Mouse (Mus musculus): ENCODE data around the gene Treml4.

The Treml4 gene

DNA sequence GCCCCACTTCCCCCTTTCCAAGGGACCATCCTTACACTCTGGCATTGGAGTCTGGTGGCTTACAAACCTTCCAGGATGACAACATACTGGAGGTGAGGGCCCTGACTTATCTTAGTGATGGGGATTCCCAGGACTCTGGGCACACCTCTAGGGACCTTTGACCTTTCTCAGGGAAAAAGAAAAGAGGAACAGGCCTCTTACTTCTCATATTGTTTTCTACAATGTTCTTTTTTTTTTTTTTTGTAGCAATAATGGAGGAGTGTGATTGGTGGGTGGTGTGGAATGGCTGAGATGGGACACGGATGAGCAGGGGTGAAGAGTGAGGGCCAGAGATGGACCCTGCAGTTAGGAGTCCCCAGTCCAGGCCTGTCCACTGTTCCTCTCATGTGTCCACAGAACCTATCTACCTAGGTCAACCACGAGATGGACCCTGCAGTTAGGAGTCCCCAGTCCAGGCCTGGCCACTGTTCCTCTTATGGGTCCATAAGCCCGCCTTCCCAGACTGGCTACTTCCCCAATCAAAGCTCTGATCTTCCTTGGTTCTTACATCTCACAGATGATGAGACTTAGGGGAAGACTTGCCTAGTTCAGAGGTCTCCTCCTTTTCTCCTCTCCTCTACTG, at the start of gene Treml4:
Treml4 (plus strand) TSS at position 555 of the 622 bp plus-strand sequence.
- DNase-seq = no peak

DNA sequence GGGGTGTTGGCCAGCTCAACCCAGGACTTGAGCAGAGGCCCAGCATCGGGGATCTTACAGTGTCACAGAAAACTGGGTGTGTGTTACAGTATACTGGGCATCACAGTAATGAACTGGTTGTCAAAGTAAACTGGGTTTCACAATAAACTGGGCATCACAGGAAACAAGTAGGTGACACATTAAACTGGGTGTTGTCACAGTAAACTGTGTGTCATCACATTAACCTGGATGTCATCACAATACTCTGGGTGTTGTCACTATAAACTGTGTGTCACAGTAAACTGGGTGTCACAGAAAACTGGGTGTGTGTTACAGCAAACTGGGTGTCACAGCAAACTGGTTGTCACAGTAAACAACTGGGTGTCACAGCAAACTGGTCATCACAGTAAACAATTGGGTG, 48.7 kb upstream of the Treml4 start:
- no peak for DNase-seq

- no peak for DNase-seq
Observed at GRCm38 (mm10) chr17:48230680-48231079, 33.4 kb upstream of the Treml4 start.

DNA sequence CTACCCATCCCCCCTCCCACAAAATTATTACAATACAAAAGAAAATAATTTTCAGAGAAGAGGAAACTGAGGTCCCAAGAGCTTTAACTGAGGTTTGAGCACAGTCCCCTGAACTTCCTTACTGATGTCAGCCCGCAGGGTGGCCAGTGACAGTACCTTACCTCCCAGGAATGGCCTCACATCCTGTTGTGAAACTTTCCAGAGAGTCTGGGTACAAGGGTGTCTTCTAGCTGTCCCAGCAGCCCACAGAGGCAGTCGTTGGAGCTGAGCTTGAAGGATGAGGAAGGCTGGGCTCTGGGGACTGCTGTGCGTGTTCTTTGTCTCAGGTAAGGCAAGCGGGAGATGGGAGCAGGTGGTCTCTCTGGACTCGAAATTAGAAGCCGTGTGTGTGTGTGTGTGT, 31.6 kb upstream of the Treml4 start, which contains the start of gene Trem1:
Trem1 (plus strand) TSS at position 251 of the 400 bp plus-strand sequence.
- DNase-seq = no peak

DNA sequence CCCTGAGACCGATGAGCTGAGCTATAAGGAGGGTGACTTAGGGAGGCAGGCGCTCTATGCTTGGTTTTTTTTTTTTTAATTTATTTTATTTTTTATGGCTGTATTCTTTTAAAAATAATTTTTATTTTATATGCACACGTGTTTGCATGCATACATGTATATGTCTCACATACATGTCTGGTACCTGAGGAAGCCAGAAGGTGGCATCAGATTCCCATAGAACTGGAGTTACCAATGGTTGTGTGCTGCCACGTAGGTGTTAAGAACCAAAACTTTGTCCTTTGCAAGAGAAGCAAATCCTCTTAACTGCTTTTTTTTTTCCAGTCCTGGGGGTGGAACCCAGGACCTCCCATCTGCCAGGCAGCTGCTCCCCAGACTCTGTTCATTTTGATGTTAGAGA, 30.3 kb upstream of the Treml4 start:
- no peak for DNase-seq

DNA sequence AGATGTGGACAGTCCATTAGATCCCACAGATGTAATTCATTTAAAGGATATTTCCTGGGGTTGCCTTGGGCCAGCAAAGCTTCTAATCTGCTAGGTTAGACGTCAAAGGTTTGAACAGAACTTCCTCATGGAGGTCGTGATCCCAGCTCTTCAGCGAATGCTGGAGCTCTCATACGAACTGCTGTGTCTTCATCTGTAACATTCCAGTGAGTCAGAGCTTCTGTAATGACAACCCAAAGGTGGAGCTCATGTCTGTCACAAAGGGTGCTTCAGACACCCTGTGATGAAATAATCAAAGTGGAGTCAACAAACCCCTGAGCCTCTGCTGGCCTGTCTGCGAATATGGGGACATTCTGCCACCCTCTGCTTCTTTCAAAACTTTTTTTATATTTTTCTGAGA, 29.5 kb upstream of the Treml4 start:
- DNase-seq = no peak

DNA sequence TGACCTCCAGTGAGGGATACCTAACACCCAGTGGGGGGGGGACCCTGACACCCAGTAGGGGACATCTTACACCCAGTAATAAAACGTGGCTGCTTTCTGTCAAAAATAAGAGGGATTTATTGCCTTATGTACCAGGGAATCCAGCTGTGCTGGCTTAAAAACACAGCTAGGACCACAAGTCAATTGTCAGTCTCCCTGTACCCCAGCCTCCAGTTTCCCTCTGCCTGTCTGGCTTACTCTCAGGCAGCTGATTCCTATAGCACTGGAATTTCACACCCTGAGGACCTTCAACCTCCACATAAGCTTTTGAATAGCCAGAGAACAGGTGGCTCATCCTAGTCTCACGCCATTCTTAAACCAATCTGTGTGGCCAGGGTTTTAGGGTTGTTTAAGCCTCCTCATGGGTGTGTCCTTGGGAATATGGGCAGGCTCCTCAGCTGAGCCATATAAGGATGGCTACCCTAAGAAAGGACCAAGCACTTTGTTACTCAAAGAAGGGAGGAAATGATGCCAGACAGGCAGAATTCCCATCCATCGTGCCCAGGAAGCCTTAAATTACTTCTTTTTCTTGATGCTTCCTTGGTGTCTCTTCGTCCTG, 28.2 kb upstream of the Treml4 start:
- DNase-seq = no peak

DNA sequence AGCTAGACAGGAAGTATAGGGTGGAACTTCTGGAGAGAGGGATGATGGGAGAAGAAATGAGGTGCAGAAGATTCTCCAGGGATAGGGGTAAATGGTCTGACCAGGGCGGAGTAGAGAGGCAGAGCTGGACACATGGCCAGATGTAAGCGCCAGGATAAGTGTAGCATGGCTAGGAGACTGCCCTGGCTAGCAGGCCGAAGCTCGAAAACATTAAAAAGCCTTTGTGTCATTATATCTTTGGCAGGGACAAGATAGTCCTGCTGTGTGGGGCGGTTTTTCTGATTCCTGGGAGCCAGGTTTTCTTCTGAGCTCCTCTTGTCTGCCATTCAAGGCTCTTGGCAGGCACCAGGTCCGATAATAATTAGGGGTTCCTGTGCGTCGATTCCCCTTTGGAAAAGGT, 26.5 kb upstream of the Treml4 start:
- no peak for DNase-seq

GRCm38 (mm10) chr17:48247221-48247928, 16.7 kb upstream of the Treml4 start, which contains the start of gene Trem3:
Gene Trem3 (plus strand): TSS chr17:48247777.
- DNase-seq = no peak

DNA sequence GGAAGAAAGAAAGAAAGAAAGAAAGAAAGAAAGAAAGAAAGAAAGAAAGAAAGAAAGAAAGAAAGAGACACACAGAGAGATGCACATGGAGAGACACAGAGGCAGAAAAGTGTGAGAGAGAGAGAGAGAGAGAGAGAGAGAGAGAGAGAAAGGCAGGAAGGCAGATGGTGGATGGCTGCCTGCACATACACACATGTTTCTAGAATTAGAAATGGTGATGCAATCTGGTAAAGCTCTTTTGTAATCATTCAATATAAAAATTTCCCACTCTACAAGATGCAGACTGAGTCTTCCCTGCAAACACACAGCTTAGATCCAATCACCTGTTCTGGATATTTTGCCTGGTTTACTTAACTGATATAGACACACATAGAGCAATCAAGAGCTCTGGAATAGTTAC, 15.1 kb upstream of the Treml4 start:
- DNase-seq = no peak

GRCm38 (mm10) chr17:48249501-48249900, 14.6 kb upstream of the Treml4 start:
- no peak for DNase-seq

GRCm38 (mm10) chr17:48250631-48251030, 13.5 kb upstream of the Treml4 start:
- DNase-seq = no peak

DNA sequence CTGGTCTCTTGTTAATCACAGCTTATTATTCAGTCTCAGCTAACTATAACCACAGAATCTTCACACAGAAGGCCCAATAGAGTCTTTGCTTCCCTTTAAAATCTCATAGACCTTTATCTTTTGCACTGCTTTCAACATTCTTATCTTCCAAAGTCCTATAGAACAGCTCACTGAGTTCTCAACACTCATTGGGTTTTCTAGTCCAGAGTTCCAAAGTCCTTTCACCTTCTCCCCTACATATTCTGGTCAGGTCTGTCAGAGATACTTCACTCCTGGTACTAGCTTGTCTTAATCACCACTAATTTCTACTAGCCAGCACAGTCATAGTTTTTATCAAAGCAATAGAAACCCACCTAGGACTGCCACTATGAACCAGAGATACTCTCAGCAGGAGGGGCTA, 7.5 kb upstream of the Treml4 start:
- no peak for DNase-seq

DNA sequence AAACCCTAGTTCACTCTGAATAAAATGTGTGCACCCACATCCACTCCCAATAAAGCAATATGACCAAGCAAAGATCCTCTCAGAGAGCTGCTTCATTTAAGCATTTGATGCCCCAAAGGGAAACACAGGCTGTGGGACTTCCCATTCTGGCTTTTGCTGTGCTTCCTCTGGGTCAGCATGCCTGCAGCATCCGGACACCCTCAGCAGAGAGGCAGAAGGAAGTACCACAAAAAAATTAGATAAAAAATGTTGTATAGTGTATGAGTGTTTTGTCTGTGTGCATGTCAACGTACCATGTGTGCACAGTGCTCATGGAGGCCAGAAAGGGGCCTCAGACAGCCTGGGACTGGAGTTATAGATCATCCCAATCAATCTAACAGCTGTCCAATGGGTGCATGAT, 2.2 kb upstream of the Treml4 start:
- DNase-seq = no peak

- DNase-seq = no peak
Observed at GRCm38 (mm10) chr17:48264662-48265061, 567 bp downstream of the Treml4 start.

- DNase-seq = no peak
Observed at GRCm38 (mm10) chr17:48266138-48266537, 2.0 kb downstream of the Treml4 start.

DNA sequence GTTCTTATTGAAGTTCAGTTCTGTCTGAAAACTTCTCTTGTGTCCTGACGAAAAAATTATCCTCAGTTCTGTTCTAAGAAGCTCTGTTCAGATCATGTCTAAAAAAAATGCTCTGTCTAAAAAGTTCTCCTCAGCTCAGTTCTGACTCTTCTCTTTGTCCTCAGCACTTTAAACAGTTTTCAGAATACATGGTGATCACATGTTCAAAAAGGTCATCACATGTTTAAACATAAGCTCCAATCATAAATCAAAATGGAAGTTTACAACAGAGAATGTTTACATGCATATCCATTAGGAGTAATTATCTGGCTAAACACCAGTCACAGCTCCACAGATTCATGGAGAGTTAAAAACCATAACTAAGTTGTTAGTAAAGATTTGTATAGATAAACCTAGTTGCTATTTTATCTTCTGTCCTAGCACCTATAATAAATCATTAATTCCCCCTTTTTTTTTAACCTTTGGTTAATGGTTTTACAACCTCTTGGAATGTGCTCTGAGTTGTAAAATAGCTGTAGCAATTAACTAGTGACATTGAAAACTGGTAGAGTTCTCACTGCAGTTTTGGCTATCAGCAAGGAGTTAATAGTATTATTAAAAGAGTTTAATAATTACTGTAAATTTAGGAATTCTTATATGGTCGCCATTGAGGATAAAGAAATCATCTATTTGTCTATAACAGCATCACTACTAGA, 2.7 kb downstream of the Treml4 start:
- DNase-seq = no peak

DNA sequence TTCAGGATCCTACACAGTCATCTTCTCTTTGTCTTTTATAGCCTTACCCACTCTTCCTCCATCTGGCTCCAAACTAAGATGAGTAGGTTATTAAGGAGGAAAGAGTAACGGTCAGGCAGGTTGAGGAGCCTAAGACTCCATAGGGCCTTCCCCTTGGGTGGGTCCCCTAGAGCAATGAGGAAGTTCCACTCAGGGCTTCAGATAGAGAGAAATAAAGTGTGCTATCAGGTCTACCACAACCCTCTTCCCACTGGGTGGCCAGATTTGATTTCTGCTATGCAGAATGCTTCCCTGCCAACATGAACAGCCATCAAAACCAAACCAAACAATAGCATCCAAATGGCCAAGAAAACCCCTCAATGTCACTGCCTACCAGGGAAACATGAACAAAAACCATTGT, 3.5 kb downstream of the Treml4 start:
- DNase-seq = no peak

DNA sequence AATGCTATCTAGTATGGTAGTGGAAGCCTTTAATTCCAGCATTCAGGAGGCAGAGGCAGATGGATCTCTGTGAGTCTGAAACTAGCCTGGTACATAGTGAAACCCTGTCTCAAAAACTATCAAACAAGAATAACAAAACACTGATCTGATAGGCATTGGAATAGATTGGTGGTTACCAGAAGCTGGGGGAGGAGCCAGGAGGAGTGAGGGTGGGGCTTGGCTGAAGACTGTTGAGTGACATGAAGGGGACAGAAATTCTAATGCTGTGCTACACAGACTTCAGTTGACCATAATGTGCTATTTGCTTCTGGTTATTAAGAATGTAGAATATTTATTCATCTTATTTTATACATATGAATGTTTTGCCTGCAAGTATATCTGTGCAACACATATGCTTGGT, 4.2 kb downstream of the Treml4 start:
- no peak for DNase-seq

GRCm38 (mm10) chr17:48269833-48270232, 5.7 kb downstream of the Treml4 start:
- DNase-seq = no peak

- DNase-seq = no peak
Observed at GRCm38 (mm10) chr17:48272158-48272557, 8.1 kb downstream of the Treml4 start.

DNA sequence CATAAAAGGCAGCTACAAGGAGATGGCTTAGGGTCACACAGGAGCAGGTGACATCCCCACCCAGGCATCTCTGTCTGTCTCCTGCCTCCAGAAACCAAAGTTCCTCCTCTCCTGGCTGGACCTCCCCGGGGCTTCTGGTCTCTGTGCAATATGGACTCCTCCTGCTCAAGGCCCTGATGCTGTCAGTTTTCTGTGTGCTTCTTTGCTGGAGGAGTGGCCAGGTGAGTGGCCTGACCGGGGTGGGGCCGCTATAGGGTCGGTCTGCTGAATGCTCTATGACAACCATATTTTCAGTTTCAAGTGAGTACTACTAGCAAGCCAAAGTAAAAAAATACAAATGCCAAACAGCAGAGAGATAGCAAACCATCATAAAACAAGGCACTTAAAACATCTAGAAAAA, 8.5 kb downstream of the Treml4 start:
- DNase-seq = no peak

DNA sequence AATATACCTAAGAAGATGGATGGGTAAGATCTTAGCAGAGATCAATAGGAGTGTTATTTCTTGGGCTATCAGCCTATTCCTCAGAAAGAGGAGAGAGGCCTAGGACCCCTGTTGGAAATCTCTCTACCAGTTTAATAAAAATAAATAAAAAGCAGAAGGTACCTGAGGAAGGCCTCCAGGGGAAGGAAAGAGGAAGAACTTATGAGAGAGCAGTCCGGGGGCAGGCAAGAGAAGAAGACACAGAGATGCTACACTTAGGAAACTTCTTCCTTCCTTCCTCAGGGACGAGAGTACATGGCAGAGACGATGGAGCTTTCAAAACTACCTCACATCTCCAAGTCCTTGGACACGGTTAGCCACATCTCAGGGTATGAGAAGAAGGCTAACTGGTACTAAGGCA, 10.0 kb downstream of the Treml4 start:
- no peak for DNase-seq

DNA sequence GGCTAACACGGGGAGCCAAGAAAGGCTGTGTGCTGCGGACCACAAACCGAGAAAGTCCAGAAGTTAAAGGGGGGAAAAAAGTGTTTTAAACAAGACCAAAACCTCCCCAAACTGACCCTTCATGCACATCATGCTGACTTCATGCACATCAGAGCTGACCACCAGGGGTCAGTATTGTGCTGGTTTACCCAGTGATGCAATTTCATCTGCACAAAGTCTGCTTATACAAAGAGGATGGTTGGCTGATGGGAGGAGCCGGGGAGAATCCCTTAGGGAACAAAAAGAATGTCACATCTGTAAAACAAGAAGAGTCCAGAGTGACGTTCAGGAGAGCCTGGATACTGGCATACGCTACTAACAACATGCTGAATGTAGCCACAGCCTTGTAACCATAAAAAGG, 10.8 kb downstream of the Treml4 start:
- DNase-seq = peak; percentile 69
